Mouse (Mus musculus): ENCODE results near the gene Tctex1d1.
A peak's percentile ranks its signal among the peaks of the same experiment; 100 is the strongest.

Gene Tctex1d1

DNA sequence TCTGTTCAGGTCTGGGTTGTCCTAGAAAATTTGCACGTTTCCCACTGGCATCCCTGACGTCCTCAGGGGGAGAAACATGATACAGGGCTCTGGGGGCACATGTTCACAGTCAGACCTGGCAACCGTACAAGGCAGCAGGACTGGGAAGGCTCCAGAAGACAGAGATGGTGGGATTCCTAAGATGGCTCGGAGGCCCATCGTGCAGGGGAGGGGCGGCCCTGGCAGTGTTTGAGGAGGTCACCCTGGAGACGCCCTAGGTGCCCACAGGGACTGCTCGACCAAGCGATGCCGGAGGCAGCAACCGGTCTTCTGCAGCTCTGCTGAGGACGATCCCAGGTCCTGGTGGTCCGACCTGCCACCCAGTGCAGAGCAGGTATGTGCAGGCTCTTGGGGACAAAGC, at the start of gene Tctex1d1:
Gene Tctex1d1, plus strand, starts transcription at position 167 of the 400 bp plus-strand sequence.
- no peak for DNase-seq (ENCODE audit: low spot score in 2 of 2)

DNA sequence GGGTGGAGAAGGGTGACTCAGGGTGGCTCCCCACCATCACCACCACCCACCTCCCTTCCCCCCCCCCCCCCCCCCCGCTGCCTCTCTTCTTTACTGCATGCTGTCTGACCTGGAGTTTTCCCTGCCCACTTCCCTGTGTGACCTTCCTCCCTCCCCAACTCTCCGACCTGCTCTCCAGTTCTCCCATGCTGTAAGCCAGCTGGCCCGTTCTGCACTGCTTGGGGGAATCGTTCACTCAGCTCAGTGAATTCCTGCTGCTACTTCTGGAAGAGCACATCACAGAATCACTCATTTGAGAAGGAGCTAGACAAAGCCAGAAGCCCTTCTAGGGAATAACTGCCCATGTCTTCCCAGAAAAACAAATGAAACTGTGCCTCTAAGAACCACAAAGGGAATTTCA, 48.9 kb upstream of the Tctex1d1 start:
- DNase-seq (ENCODE audit: low spot score in 2 of 2), result no peak

DNA sequence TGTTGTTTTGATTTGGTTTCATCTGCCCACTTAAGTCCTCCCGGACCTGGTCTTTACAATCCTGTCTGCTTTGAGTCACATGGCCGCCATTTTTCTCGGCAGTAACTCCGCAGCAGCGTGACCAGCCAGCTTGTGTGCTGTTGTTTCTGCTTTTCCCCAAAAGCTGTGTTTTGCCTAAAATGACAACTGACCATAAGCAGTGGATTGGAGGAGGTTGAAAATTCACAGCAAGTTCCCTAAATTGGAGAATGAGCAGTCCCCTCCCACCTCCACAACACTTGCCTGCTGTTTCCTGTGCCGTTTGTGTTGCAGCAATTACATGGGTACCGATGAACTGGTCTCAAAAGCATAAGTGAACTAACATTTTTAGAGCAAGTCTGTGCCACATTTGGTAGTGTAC, 47.7 kb upstream of the Tctex1d1 start:
- no peak for DNase-seq (ENCODE audit: low spot score in 2 of 2)

DNA sequence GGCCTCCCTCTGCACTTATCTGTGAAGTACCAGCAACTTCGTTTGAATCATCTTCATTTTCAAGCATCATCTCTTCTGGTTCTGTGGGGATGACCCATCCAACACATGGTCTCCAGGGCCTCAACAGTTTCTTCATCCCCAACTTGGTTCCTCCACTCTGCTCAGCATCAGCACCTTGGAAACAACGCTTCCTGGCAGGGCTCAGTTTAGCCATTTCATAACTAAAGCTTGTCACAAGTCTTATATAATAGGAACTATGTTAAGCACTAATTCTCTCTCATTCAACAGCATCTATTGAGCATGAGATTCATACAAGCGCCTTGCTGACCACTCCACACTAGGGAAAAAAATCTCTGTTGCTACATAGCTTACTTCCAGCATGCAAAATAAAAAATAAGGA, 38.1 kb upstream of the Tctex1d1 start:
- DNase-seq (ENCODE audit: low spot score in 2 of 2), result no peak

GRCm38 (mm10) chr4:102940738-102941137, 37.7 kb upstream of the Tctex1d1 start:
- no peak for DNase-seq (ENCODE audit: low spot score in 2 of 2)

GRCm38 (mm10) chr4:102944325-102944724, 34.1 kb upstream of the Tctex1d1 start:
- no peak for DNase-seq (ENCODE audit: low spot score in 2 of 2)

GRCm38 (mm10) chr4:102952476-102952875, 25.9 kb upstream of the Tctex1d1 start:
- no peak for DNase-seq (ENCODE audit: low spot score in 2 of 2)

- DNase-seq (ENCODE audit: low spot score in 2 of 2), result no peak
These were observed 23.0 kb upstream of the Tctex1d1 start for GRCm38 (mm10) chr4:102955294-102955956.

GRCm38 (mm10) chr4:102959409-102959808, 19.0 kb upstream of the Tctex1d1 start:
- DNase-seq (ENCODE audit: low spot score in 2 of 2), result no peak

DNA sequence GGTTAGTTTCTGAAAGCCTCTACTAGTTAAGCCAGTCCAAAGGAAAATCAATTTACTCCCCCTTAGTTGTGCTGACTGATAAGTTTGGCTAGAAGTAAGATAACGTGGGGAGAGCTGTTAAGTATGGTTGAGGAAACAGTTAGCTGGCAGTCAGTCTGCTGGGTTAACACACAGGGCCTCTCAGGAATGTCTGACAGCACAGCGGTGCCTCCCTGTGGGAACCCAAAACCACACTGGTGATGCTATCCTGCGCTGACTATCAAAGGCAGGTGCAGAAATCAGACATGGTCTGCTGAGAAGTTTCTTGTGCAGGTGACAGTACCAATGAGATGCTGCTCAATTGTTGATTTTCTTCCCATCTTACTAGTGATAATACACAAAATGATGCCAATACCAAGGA, 14.2 kb upstream of the Tctex1d1 start:
- no peak for DNase-seq (ENCODE audit: low spot score in 2 of 2)

- no peak for DNase-seq (ENCODE audit: low spot score in 2 of 2)
These were observed 10.6 kb upstream of the Tctex1d1 start for GRCm38 (mm10) chr4:102967811-102968210.

GRCm38 (mm10) chr4:102969599-102969998, 8.8 kb upstream of the Tctex1d1 start:
- DNase-seq (ENCODE audit: low spot score in 2 of 2), result no peak

- DNase-seq (ENCODE audit: low spot score in 2 of 2), result no peak
These were observed 7.2 kb upstream of the Tctex1d1 start for GRCm38 (mm10) chr4:102971159-102971558.

GRCm38 (mm10) chr4:102972071-102972470, 6.3 kb upstream of the Tctex1d1 start:
- no peak for DNase-seq (ENCODE audit: low spot score in 2 of 2)

DNA sequence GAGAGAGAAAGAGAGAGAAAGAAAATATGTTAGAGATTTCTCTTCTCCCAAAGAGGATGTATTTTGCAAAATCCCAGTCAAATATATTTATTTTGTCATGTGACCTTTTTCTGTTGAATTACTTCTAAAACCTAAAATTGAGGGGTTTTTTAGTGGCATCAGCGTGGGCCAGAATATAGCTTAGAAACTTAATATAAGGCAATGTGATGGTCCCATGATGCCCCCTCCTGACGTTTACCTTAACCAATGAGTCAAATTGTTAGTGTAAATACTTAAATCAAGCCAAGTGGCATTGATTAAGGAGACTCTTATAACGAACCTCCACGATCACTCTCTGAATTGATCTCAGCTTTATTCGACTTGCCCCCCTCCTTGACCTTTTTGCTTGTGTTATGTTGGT, 4.2 kb upstream of the Tctex1d1 start:
- DNase-seq (ENCODE audit: low spot score in 2 of 2), result no peak

DNA sequence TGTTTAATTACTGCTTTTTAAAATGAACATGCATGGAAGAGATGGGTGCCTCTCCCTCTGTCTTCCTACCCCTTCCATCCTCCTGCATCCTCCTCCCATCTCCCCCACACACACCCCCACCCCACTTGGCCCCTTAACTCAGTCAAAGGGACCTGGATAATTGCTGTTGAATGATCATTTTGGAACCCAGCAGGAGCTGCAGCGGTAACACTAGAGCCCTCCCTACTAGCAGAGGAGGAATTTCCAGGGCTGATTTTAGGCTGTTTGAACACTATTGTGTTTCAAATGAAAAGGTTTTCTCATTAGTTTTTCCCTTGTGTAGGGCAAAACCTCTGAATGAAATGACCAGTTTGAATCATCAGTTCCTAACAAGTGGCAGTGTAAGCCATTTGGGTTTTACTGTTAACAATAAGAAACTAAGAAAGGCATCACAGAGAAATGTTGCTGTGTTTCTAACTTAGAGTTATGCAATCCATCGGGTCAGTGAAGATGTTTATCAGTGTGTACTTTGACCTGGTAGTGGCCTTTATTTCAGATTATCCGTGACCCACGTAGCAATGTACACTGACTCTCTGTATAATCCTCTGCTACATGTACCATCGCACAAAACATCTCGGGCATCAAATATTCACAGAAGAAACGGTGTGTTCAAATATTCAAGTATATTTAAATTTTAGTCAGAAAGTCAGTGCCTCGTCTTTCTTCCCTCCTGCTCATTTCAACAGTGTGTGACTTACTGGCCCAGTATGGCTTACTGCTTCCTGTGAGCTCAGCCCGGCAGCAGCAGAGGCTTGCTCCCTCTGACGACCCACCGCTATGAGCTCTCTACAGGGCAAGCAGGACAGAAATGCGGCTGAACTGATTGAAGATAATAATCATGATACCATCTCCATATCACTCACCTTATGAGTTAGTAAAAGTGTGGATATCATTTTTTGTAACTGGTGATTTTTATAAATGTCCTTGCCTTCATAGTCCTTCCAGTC, 1.8 kb upstream of the Tctex1d1 start:
- no peak for DNase-seq (ENCODE audit: low spot score in 2 of 2)

GRCm38 (mm10) chr4:102977778-102978321, 556 bp upstream of the Tctex1d1 start:
- DNase-seq (ENCODE audit: low spot score in 2 of 2), result no peak

GRCm38 (mm10) chr4:102979385-102979784, 979 bp downstream of the Tctex1d1 start:
- no peak for DNase-seq (ENCODE audit: low spot score in 2 of 2)

DNA sequence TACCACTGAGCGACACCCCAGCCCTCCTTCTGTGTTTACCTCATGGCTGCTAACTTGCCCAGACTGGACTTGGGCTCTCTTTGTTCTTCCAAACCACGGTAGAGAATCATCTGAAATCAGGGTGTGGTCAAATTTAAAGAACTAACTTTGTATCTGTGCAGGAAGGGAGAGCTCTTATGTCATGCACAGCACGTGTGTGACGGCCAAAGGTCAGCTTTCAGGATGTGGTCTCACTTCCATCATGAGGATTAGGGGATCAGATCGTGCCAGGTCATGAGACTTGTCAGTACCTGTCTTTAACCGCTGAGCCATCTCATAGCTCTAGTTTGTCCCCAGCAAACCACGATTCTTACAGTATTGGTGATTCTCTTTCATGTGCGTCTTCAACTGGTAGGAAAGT, 3.3 kb downstream of the Tctex1d1 start:
- no peak for DNase-seq (ENCODE audit: low spot score in 2 of 2)

- DNase-seq (ENCODE audit: low spot score in 2 of 2), result peak in 1 of 2 experiments; percentile 6
These were observed 7.8 kb downstream of the Tctex1d1 start for GRCm38 (mm10) chr4:102986173-102986572.

DNA sequence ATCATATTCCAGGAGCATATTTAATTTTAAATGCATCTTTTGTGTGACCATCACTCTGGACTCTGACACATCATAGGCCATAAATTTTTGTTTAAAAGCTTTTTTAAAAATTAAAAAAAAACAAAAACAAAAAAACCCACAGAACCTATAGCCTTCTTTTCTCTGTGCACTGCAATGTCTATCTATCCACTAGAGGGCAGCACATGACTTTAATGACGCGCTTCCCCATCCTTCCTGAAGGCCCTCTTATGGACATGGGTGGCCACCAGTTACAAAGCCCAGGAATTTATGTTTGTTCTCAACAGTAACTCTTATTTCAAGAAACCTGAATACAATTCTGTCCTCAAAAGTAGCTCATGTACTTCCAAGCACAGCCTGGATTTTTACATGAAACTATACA, 8.5 kb downstream of the Tctex1d1 start:
- peak; percentile 22 to 46 for DNase-seq (ENCODE audit: low spot score in 2 of 2)

DNA sequence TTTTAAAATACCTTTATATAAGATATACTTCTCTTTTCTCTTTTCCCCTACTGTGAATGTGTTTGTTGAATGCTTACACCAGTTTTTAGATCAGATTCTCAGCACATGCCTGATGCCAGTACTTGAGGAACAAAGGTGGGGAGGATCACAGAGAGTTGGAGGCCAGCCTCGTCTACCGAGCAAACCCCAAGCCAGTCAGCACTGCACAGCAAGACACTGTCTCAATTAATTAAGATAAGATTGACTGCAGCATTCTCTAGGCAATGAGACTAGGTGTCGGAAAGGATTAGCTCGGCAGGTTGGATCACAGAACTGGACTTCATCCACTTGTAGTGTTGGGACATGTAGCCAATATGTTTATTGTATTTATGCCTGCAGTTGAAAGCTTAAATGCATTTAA, 8.9 kb downstream of the Tctex1d1 start:
- no peak for DNase-seq (ENCODE audit: low spot score in 2 of 2)

DNA sequence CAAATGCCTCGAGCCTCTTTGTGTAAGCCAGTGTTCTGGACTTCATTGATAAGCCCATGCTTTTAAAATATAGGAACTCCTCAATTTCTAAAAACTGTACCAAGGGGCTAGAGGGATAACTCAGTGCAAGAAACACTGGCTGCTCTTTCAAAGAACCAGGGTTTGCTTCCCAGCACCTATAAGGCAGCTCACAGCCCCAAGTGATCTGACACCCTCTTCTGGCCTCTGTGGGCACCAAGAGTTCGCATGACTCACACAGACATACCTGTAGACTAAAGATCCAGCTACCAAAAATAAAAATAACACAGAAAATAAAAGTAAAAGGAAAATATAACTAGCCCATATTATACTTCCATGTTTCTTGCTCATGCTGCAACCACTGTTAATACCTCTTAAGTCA, 9.3 kb downstream of the Tctex1d1 start:
- DNase-seq (ENCODE audit: low spot score in 2 of 2), result no peak

All from natural killer cell, adult 2 months (primary cell).